Mouse (Mus musculus) brain, embryonic 14.5 days (tissue): ENCODE measurements around the gene Ston1.

Experiments used
- CTCF ChIP-seq: fragments of 200-500 bp; IDR thresholded peaks from 2 replicates; pipeline ENCODE4 v1.5.1; 2012; ENCODE audit warnings: inconsistent platforms, mild to moderate bottlenecking, moderate library complexity, borderline replicate concordance; ENCODE audit not compliant: insufficient read depth, insufficient read length; ENCODE audit errors: extremely low read depth
- POLR2A ChIP-seq: fragments of 200-500 bp; IDR thresholded peaks from 2 replicates; pipeline ENCODE4 v1.6.1; 2012; ENCODE audit warnings: mild to moderate bottlenecking, inconsistent platforms, borderline replicate concordance; ENCODE audit not compliant: poor library complexity, insufficient read depth, insufficient read length, severe bottlenecking; ENCODE audit errors: extremely low read depth

- no peak for TF ChIP-seq POLR2A
- TF ChIP-seq CTCF, result no peak
These were observed 72.4 kb downstream of the Ston1 start for GRCm38 (mm10) chr17:88669921-88670320.
